Comparison of ENCODE assay signal across 8 mouse cellular contexts in the genomic region with DNA sequence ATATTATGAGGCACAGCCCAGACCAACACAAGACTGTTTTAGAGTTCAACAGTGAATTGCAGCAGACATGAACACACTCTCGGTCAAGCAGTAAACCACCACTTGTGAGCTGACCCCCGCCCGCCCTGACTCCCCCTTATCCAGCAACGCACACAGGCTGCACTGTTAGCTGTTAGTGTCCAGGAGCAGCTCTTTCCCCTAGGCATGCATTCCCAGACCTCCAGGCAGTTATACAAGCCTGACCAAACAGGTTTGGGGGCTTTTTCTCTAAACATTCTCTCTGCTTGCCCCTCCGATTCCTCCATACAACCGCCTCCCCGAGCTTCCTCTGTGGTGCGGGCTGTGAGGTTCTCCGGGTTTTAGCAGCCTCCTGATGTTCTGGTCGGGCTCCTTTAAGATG.
DNase-seq lines count a peak whose midpoint lies in the region; ATAC-seq lines count a peak whose summit lies in the region.
"Had no signal": no experiment of that assay in that cellular context is flagged by ENCODE, and none has a peak within 500 bp of the region (broad histone marks: within the 10 kb centered on the region; RNA-seq: fewer than 3 reads in every experiment).

No protein-coding gene starts in this region.

- H3K4me2 ChIP-seq in neural tube, embryonic 11.5 days (ENCODE audit: low read depth), result peak overlapping the region; percentile 47
- H3K4me2 ChIP-seq in hindbrain, embryonic 11.5 days (replicated peaks; ENCODE audit: low read depth, low read length), result peak overlapping the region; percentile 35

- 2% methylated on average over 10 of the region's 10 CpGs for WGBS in neural tube, embryonic 11.5 days
- 9% methylated on average over 10 of the region's 10 CpGs for WGBS in hindbrain, embryonic 11.5 days
- 7% methylated on average over 10 of the region's 10 CpGs for WGBS in midbrain, embryonic 10.5 days

- DNase-seq in neural tube, embryonic 11.5 days (ENCODE audit: low spot score), result no peak
- DNase-seq in neural tube, embryonic 10.5 days (ENCODE audit: extremely low spot score, low spot score), result no peak
- DNase-seq in hindbrain, embryonic 11.5 days (ENCODE audit: low spot score), result no peak
- DNase-seq in midbrain, embryonic 10.5 days (ENCODE audit: low spot score), result no peak
- no peak for DNase-seq in cerebellum, postnatal 10 days
- no peak for DNase-seq in ovary, postnatal 14 days (ENCODE audit: low spot score)
- no peak for DNase-seq in retina, postnatal 1 day

- no peak for ATAC-seq in neural tube, embryonic 11.5 days (ENCODE audit: insufficient read depth, low FRiP score, low TSS enrichment)
- peak; percentile 31; the same call in 1 of the 2 replicates for ATAC-seq in hindbrain, embryonic 11.5 days (ENCODE audit: low FRiP score)

- peaks cover 36% of the 10 kb centered on the region for H3K4me1 ChIP-seq in neural tube, embryonic 11.5 days (ENCODE audit: control insufficient read depth, insufficient read depth, low read length)
- H3K4me1 ChIP-seq in hindbrain, embryonic 11.5 days (replicated peaks; ENCODE audit: control insufficient read depth, insufficient read depth, low read length), result peaks cover 16% of the 10 kb centered on the region
- peaks cover 82% of the 10 kb centered on the region for H3K4me1 ChIP-seq in midbrain, embryonic 10.5 days

- no peaks in the 10 kb centered on the region for H3K9me3 ChIP-seq in neural tube, embryonic 11.5 days (ENCODE audit: control insufficient read depth, low read length)
- no peaks in the 10 kb centered on the region for H3K9me3 ChIP-seq in hindbrain, embryonic 11.5 days (ENCODE audit: control insufficient read depth, low read length)
- no peaks in the 10 kb centered on the region for H3K9me3 ChIP-seq in midbrain, embryonic 10.5 days (replicated peaks)

- H3K4me3 ChIP-seq in neural tube, embryonic 11.5 days (ENCODE audit: low read depth, low read length), result no peak overlapping the region; the same call in 1 of the 2 replicates
- H3K4me3 ChIP-seq in hindbrain, embryonic 11.5 days (ENCODE audit: low read depth, low read length), result peak overlapping the region; percentile 10; the same call in 1 of the 2 replicates
- peak overlapping the region; percentile 48 for H3K4me3 ChIP-seq in midbrain, embryonic 10.5 days
- H3K4me3 ChIP-seq: erythroblast, embryonic 14.5 days had no signal

- peak overlapping the region; percentile 53; the same call in 1 of the 2 replicates for H3K27ac ChIP-seq in neural tube, embryonic 11.5 days (ENCODE audit: low read depth, low read length)
- H3K27ac ChIP-seq in hindbrain, embryonic 11.5 days (ENCODE audit: low read depth, low read length), result peak overlapping the region; percentile 77
- peak overlapping the region; percentile 90 for H3K27ac ChIP-seq in midbrain, embryonic 10.5 days (replicated peaks)

- H3K9ac ChIP-seq in neural tube, embryonic 11.5 days (ENCODE audit: low read length), result peak overlapping the region; percentile 37; the same call in 1 of the 2 replicates
- no peak overlapping the region for H3K9ac ChIP-seq in hindbrain, embryonic 11.5 days (ENCODE audit: low read depth, low read length)

- H3K27me3 ChIP-seq in neural tube, embryonic 11.5 days (ENCODE audit: control insufficient read depth, insufficient read depth, low read length), result no peaks in the 10 kb centered on the region
- H3K27me3 ChIP-seq in hindbrain, embryonic 11.5 days (ENCODE audit: control insufficient read depth, insufficient read depth, low read length), result peaks cover 6% of the 10 kb centered on the region
- peaks cover 53% of the 10 kb centered on the region for H3K27me3 ChIP-seq in midbrain, embryonic 10.5 days (ENCODE audit: low read depth, poor library complexity, severe bottlenecking)

- no peaks in the 10 kb centered on the region for H3K36me3 ChIP-seq in neural tube, embryonic 11.5 days (ENCODE audit: control insufficient read depth, insufficient read depth, low read length)
- H3K36me3 ChIP-seq in hindbrain, embryonic 11.5 days (ENCODE audit: control insufficient read depth, insufficient read depth, low read length), result no peaks in the 10 kb centered on the region
- no peaks in the 10 kb centered on the region for H3K36me3 ChIP-seq in midbrain, embryonic 10.5 days
